Mouse (Mus musculus) lung, postnatal 25 days (tissue): ENCODE results near the gene Sgcd.
A peak's percentile ranks its signal among the peaks of the same experiment; 100 is the strongest.

Experiments used
- DNase-seq: peaks from one replicate; pipeline ENCODE4 v3.0.0; 2022; ENCODE audit warnings: low spot score

The Sgcd gene

GRCm38 (mm10) chr11:47010166-47010565 lies 978.6 kb downstream of the Sgcd start:
- no peak for DNase-seq

GRCm38 (mm10) chr11:47005301-47005875 lies 983.4 kb downstream of the Sgcd start:
- DNase-seq, result peak; percentile 4

DNA sequence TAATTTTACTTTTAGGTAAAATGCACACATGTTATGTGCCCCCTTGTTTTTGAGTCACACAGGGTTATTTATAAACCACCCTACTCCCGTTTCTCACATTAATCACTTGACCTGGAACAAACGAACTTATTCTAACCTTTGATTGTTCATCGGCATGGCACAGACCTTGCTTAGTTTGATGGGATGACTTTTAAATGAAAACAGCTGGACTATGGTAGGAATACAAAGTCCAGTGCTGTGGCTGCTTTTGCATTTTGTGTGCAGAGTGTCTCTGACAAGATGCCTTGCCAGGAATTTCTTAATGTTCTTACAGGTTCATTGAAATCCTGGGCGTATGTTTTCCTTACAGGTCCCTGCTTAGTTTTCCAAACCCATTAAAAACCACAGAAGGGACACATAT lies 1049.5 kb downstream of the Sgcd start:
- no peak for DNase-seq

DNA sequence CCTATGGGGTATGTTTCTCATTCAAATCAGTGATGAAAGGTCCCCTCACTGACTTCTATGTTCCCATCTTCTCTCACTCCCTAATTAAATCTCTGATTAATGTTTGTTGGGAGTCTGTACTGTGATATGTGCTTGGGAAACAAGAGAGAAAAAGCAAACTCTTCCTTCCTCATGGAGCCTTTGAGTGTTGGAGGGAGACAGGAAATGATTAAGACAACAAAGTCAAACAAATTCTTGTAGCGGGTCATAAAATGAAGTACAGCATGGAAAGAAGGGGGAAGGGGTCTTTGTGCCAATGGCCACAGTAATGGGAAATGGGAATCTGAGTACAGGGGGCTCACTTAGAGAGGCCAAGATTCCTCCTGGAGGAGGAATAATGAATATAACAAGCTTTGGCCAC lies 1063.8 kb downstream of the Sgcd start:
- no peak for DNase-seq

DNA sequence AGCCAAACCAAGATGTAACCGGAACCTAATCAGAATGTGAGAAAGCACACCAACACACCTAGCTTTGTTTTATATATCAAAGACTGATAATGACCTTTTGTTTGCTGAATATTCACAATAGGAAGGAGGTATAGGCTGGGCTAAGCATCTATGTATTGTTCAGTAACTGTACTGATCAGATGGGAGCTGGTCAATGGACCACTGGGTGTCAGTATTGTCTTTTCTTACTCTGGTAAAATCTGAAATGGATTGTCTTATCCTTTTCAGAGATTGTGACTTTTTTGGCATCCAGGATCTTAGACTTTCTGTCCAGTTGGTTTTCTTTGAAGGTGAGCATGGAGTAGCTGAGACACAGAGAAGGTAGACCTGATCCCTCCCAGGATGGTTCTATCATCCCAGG lies 1068.5 kb downstream of the Sgcd start:
- no peak for DNase-seq

DNA sequence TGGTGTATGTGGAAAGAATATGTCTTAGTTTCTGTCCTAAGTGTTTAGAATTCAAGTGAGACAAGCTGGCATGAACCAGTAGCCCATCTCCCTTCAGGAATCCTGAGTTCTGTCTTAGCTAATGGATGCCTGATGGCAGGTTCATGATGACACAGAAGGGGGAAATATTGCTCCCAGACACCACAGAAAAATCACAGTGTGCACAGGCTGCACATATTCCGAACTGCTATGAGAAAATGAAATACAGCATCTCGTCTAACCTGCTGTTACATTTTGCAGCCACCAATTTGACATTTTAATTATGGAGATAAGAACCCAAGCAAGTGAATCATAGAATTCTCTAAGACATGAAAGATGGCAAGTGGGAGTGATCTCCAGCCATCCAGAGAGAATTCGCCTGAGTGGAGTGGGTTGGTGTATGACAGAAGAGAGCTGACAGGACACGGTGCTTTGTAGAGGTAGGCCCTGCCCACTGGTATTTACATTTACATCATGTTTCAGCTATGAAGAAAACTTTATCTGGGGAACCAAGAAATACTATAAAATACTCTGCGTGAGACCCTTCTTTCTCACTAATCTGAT lies 1076.0 kb downstream of the Sgcd start:
- no peak for DNase-seq

DNA sequence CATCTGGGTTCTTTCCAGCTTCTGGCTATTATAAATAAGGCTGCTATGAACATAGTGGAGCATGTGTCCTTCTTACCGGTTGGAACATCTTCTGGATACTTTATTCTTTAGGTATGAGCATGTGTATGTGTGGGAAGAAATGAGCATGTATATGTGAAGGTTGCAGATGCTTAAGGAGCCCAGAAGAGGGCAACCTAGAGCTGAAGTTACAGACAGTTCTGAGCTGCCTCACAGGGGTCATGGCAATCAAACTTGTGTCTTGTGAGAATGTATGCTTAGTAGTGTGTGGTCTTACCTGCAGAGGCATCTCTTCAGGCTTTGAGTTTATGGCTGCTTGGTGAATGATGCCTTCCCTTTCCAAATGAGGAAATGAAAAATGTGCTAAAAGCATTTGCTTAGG lies 1084.5 kb downstream of the Sgcd start:
- no peak for DNase-seq

DNA sequence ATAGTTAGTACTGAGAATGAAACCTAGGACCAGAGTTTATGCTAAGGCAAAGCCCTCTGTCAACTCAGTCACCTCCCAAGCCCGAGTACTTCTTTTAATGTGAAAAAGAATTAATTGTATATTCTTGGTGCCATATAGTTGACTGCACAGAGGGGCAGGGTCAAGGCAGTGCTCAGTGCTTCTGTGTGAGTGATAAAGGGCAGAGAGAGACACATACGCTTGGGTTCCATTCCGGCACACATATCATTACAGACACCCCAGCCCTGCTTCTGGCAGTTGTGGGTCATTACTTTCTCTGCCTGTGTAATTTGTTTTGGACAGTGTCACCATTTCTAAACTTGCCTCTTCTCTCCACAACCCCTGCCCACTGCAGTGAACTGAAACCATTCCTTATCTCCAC lies 1099.7 kb downstream of the Sgcd start:
- DNase-seq, result no peak

GRCm38 (mm10) chr11:46882456-46882855 lies 1106.3 kb downstream of the Sgcd start:
- DNase-seq, result no peak

DNA sequence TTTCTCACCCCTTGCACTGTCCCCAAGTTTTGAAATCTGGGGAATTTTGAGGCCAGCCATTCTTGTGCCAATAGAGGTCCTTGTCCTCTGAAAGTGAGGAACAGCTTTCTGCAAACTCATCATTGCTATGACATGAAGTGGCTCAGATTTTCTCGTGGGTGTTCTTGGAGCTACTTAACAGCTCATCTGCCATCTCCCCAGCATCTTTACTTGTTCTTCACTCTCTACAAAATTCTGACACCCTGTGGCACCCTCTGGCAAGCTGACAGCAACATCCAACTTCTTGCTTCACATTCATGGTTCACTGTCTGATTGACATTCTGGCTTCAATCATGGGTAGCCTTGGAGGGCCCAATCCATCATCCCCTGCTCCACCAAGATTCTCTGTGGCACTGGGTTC lies 1113.0 kb downstream of the Sgcd start:
- DNase-seq, result no peak

GRCm38 (mm10) chr11:46868594-46868993 lies 1120.2 kb downstream of the Sgcd start:
- DNase-seq, result no peak

DNA sequence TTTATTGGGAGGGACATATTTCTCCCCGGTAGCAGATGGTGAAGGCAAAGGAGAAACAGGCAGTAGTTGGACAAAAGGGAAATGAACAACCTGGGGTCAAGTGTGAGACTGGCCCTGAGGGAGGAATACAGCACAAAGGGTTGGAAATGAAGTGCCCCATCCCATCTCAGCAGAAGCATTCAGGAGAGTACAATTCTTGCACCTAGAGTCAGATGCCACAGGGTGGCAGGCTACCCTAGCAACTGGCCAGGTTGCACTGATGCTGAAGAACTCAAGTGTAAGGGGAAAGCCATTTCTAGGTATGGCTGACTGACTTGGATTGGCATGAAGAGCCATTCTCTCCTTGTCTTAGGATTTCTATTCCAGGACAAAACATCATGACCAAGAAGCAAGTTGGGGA lies 1124.0 kb downstream of the Sgcd start:
- no peak for DNase-seq

DNA sequence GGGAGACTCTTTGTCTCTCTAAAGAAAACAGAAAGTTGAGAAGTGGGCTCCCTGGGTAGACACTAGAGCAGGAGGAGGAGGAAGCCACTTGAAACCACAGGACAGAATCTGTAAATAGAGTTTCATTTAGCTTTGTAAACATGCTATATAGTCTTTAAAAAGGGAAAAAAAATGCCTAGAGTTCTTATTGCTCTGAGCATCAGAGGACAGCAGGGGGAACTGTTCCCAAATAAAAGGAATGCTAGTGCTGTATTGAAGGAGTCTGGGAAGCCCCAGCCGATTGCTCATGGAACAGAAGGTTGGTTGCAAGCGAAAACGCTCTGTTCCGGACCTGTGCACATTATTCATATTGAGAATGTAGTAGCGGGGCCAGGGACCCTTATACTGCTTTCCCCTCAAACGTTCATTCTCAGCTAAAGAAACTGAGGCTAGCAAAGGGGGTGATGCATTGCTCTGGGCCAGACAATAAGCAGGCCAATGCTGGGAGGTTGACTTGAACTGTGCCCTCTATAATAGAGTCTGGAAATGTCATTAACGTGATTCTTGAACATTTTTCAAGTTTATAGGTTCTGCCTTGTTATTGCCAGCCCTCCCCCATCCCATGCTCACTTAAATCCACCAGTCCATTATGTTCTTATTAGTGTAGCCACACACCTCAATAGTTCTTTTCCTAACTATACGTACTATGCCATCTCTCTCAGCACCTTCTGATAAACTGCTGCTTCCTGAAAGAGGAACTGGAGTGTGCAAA lies 1140.4 kb downstream of the Sgcd start:
- DNase-seq, result no peak

DNA sequence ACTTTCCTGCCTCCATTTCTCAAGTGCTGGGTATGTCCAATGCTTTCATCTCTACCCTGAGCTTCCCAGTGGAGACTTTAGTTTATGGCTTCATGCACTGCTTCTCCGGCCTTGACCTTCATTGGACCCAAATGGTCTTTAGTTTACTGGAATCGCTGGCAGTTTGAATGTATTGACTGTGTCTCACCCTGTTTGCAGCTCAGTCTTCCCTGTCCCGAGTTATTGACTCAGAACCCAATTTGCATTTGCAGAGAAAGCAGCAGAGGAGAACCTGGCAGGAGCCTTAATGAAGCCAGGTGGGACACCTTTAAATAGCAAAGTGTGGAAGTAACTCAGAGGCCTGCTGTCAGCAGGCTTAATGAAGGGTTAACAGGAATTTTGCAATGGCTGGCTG lies 1140.9 kb downstream of the Sgcd start:
- no peak for DNase-seq

DNA sequence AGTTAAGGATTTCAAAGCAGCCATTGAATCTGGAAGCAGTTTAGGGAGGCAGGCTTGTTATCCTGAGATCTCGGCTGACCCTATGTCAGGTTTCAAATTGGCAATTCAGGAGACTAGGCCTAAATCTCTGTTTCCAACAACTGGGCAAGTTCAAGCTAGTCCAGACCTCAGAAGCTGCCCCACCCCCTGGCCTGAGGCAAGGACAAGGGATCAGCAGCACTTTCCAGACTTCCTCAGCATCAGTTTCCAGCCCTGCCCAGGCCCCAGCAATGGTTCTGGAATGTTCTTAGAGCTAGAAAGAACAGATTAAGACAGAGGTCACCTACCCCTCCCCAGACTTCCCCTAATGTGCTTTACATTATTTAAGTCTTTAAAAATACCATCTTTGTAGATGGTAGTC lies 1142.1 kb downstream of the Sgcd start:
- DNase-seq, result no peak
